Mouse (Mus musculus): Measurements from ENCODE around the gene Nhej1. TPM values are rescaled to one million over a fixed set of nuclear protein-coding genes. Genes with fewer than 3 reads are reported as not detected.

Gene Nhej1
- total RNA-seq (2015; ENCODE audit: low replicate concordance) (0.77 and 8.2 TPM in 2 replicates), total RNA-seq (2017; ENCODE audit: low replicate concordance) (4.0 and 10.0 TPM in 2 replicates)

DNA sequence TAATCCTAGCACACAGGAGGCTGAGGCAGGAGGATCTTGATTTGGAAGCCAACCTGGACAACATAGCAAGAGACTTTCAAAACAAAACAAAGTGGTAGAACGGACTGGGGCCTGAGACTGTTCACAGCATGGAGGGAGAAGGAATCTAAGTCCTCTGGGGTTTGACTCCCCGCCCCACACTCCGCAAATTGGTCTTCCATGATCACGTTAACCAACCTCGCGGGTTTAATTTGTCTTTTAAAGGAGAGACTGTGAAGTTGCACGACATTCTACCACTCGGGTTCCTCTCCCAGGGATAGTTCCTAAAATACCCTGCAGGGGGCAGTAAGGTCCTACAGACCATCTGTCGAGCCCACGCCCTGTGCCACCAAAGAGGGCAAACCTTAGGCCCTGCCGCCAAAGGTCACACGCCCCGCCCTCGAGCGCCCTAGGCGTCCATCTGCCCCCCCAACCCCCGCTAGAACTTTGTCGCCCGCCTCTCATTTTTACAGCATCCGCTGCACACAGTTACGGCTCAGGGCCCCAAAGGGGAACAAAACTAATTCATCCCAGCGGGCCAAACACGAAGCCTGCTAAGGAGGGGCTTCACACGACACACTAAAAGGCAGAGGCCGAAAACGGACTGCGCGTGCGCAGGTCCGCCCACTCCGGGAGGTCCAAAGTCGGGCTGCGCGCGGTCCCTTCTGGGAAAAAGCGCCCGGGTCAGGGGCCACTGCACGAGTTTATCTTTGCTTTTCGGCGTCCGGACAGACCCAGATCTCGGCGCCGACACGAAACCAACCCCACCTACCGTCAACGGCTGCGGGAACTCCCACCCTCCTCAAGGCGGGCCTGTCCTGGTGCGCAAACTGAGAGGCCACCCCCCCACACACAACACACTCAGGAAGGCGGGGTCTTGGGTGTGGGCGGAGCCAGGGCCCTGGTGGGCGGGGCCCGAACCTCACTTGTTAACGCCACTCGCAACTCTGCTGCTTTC lies at the start of gene Nhej1:
Gene Nhej1, minus strand, starts transcription at position 855 of the 976 bp plus-strand sequence.
- ATAC-seq (replicated peaks; ENCODE audit: low FRiP score, poor library complexity, severe bottlenecking) = peak; percentile 90

DNA sequence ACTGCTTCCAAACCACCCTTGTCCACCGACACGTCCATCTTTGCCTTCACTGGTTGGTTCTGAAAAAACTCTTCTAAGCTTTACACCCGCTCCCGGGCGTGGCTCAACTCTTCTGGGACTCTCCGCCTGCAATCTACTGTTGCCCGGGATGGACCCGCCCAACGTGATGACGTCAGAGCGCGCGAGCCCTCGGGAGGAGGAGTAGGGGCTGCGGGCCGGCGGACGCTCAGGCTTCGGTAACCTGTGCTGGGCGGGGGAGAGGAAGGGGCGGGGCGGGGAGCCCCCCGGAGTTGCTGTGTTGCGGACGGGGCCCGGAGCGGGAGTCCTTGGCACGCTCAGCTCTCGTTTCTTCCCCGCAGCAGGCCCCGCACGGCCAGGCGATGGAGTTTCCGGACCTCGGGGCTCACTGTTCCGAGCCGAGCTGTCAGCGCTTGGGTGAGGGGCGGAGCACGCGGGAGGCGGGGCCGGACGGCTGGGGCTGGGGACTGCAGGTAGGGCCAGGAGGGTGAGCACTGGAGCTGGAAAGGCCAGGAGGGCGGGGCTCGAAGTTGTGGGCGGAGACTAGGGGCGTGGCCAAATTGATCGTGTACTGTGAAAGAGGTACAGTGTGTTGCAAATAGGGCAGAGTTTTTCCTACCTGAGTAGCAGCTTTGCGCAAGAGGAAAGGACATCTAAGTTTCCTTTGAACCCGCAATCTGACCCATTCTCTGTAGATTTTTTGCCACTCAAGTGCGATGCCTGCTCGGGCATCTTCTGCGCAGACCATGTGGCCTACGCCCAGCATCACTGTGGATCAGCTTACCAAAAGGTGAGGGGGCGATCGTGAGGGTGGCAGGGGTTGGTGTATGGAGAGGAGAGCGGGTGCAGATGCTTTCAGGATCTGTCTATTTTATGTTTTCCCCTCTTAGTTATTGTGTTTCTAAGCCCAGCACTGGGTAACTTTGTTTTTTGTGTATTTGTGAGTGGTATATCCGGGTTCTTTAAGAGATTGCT lies 43.8 kb upstream of the Nhej1 start, which contains the start of gene Zfand2b:
Gene Zfand2b, plus strand, starts transcription at position 175 of the 993 bp plus-strand sequence.
- peak; percentile 91 for ATAC-seq (replicated peaks; ENCODE audit: low FRiP score, poor library complexity, severe bottlenecking)

DNA sequence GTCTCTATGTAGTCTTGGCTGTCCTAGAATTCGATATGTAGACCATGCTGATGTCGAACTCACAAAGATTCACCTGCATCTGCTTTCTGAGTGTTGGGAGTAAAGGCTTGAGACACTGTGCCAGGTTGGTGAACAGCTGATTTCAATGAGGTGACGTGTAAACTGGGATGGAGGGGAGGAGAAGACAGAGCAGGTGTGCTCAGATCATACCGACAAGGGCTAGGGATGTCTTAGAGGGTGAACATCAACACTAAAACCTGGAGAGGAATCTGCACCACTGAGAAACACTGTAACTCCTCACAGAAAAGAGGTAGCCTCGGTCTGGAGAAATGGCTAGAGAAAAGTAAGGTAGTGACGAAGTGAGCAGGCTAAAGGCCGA lies 43.1 kb upstream of the Nhej1 start:
- ATAC-seq (replicated peaks; ENCODE audit: low FRiP score, poor library complexity, severe bottlenecking) = peak; percentile 50

DNA sequence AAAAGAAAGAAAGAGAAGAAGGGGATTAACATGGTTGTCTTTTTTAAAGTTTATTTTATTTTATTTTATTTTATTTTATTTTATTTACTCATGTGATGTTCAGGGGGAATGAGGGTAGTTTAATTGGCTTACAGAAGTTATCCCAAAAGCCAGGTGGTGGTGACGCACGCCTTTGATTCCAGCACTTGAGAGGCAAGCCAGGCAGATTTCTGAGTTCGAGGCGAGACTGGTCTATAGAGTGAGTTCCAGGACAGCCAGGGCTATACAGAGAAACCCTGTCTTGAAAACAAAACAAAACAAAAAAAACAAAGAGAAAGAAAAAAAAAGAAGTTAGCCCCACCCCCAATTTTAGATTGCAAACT lies 35.2 kb upstream of the Nhej1 start:
- ATAC-seq (replicated peaks; ENCODE audit: low FRiP score, poor library complexity, severe bottlenecking) = no peak

DNA sequence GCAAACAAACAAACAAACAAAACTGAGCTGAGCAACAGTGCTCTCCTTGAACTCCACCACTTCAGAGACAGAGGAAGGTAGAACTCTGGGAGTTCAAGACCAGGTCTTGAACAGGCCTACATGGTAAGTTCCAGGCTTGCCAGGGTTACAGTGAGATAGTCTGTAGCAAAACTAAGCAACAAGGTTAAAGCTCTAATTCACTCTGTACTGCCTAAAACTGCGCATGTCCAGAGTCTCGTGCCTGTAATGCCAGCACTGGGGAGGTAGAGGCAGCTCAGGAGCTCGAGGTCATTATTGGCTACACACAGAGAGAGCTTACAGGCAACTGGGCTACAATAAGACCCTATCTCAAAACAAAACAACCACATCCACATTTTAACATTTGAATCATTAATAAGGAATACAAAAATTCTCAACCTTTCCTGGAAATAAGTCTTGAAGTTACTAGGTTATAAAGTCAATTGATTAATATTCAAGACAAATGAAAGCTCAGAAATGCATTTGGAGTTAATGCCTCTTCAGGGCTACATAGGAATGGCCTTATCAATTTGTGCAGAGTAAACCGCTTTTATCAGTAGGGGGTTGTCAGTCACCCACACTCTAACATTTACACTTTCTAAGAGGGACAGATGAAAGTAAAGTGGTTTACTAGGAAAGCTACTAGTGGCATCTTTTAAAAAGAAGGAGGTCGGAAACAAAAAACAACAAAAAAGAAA lies 34.7 kb upstream of the Nhej1 start:
- ATAC-seq (replicated peaks; ENCODE audit: low FRiP score, poor library complexity, severe bottlenecking) = peak; percentile 83

DNA sequence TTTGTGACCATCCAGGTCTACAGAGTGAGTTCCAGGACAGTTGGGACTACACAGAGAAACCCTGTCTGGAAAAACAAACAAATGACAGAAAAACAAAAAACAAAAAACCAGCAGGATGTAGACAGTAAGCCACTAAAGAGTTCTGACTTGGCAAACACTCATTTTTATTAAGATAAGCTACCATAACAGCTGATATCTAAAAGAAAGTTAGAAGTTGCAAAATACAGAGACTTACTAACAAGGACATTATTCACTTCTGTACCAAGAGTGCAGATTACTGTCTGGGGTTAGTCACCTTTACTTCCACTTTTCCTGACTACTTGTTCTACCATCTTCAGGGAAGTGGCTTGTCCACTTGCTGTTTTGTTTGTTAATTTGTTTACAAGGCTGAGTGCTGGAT lies 34.0 kb upstream of the Nhej1 start:
- peak; percentile 36 for ATAC-seq (replicated peaks; ENCODE audit: low FRiP score, poor library complexity, severe bottlenecking)

DNA sequence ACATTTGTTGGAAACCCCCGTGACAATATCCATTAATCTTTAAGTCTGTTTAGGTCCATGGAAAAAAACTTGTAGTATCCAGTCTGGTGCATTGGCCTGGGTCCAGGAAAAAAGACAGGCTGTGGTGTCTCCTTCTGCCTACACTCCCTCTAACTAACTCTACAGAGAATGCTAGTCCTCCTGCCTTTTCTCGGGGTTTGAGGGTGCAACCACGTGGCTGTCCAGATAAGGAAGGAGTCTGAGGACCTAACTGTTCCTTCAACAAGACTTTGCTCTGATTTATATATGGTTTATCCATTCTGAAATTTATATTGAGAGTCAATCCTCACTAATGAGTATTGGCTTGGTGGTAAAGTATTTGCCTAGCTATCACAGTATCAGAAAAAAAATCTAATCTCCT lies 30.8 kb upstream of the Nhej1 start:
- no peak for ATAC-seq (replicated peaks; ENCODE audit: low FRiP score, poor library complexity, severe bottlenecking)

DNA sequence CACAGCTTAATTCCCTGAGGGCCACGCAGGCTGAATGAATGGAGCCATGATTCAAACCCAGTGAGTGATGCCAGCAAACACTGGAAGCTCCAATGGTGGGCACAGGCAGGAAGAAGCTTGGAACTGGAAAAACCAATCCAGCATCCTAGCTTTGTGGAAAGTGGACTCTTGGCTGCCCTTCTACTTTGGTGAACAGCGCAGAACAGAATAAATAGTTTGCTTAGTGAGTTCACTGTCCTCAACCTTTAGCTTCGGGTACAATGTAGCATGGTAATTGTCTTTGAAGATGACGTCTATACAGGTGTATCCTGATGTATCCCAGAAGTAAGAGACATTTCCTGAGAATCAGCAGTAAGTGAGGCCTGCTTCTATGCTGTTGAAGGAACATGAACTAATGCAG lies 23.7 kb upstream of the Nhej1 start:
- ATAC-seq (replicated peaks; ENCODE audit: low FRiP score, poor library complexity, severe bottlenecking) = no peak

DNA sequence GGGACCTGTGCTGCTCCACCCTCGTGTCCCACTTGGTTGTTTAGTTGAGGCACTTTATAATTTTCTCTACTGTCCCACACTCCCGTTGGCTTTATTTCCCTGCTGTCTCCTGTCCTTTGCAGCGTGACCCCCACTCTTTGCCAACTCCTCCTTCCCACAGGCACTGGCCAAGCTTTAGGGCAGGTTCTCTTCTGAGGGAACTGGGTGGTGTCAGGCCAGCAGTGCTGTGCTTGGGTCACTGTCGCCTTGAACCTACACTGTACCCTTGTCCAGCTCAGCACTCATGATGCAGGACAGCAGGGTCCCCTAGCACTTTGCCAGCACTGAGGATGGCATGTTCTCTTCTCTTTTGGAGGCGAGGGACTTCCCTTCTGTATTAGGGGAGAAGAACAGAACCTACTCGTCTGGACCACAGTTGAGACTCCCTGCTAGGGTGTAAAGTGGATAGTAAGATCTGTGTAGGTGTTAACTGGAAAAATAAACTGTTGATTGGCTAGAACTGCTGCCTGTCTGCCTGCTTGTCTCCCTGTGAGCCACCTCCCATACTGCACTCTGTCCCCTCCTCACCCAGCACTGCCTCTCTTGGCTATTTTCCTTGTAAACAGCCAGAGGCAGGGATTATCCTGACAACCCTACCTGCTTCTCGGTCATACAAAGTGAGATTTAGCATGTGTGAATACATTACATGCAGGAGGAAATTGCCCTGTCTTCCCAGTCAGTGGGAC lies 22.6 kb upstream of the Nhej1 start:
- ATAC-seq (replicated peaks; ENCODE audit: low FRiP score, poor library complexity, severe bottlenecking) = no peak

DNA sequence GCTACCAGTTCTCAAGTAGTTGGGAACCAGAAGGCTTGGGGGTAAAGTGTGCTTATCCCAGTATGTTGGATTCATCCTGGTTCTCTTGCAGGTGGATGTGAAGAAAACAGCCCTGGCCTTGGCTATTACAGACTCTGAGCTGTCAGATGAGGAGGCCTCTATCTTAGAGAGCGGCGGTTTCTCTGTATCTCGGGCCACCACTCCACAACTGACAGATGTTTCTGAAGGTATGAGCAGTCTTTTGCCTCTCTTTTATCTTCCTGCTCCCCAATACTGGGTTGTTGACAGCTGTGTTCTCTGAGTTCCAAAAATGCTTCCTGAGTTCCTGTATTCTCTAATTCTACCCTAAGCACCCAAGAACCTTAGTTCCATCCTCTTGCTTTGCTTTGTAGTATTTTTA lies 20.6 kb upstream of the Nhej1 start:
- ATAC-seq (replicated peaks; ENCODE audit: low FRiP score, poor library complexity, severe bottlenecking) = 0 out of 2 replicates have a peak, but pooled peaks have one; percentile 11

DNA sequence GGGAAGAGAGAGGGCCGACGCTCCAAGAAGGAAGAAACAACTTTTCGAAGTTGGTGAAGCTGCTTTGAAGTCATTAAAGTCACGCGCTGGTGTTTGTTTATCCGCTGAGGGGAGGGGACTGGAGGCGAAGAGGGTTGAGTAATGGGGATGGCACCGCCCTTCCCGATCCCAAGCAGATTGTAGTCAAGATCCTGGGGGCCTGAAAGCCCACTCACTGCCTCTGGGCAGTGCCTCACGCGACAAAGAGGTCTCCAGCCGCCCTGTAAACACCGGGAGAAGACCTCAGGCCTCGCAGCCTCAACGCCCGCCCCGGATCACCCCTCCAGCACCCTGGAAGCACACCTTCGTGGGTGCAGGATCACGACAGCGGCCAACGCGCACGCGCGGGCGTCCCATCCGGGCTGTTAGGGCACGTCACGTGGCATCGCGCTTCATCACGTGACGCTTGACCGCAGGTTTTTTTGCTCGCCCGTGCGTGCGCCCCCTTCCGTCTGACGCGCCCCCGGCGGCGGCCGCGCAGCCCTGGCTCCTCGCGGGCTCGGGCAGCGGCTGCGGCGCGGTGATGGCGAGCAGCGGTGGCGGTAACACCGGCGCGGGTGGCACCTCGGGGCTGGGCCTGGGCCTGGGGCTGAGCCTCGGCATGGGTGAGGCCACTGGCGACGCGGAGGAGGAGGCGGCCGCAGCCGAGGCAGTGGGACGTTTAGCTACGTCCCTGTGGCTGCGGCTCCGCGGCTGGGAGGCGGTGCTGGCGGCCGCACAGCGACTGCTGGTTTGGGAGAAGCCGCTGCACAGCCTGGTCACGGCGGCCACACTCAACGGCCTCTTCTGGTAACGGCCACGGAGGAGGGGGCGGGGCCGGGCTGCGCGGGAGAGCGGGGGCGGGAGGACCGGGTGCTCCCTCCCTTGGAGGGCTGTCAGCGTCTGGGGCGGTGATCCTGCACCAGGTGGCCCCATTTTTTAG lies 17.6 kb upstream of the Nhej1 start, which contains the start of the genes Cnppd1 and Retreg2:
Gene Cnppd1, minus strand, starts transcription at position 411 of the 961 bp plus-strand sequence.
Gene Retreg2, plus strand, starts transcription at position 478 of the 961 bp plus-strand sequence.
- peak; percentile 71 for ATAC-seq (replicated peaks; ENCODE audit: low FRiP score, poor library complexity, severe bottlenecking)

DNA sequence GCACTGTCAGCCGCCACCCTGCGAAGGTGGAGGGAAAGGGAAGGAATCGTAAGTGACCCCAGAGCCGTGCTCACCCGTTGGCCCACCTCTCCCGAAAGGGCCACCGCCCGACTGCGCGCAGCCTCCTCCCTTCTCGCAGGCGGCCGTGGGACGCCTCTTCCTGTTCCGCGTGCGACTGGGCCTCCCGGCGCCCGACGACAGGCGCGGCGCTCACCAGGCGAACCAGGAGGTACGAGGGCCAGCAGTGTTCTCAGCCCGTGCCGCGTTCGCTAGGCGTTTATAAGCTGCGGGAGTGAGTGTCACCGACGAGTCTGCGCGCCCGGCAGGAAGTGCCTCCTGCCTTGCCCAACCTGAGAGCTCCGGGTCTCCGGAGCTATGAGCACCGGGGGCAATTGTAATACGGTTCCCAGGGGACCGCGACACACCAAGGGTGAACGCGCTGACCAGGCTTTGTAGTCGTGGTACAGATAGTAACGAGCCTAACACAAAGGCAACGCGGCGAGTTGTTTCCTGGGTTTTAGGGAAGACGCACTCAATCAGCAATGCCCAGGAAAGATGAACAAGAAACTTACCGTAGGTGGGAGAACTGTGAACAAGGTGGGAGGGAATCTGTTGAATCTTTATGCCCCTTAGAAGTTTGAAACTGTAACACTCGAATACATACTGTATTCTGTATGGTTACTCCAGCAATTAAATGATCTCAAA lies 16.6 kb upstream of the Nhej1 start:
- ATAC-seq (replicated peaks; ENCODE audit: low FRiP score, poor library complexity, severe bottlenecking) = peak; percentile 54

DNA sequence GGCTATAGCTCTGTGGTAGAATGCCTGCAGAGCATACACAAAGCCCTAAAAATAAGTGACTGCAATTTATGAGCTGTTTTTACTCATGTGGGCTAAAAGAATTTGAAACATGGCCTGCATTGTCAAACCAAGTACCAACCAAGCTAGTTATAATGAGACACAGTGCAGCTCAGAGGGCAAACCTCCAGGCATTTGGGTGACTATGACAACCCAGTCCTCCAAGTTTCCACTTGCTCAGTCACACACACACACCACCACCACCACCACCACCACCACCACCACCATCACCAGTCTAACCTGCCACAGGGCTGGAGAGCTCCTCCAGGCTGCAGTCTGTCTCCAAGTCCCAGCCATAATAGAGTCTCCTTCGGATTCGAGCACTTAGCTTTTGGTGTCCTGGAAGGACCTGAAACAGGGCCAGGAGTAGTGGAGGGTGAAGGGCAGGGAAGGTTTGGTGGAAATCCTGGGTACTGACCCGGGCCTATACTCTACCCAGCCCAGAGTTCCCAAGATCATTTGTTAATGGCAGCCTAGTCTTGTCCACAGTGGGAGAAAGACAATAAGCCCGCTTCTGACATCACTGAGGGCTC lies 15.7 kb upstream of the Nhej1 start:
- no peak for ATAC-seq (replicated peaks; ENCODE audit: low FRiP score, poor library complexity, severe bottlenecking)

DNA sequence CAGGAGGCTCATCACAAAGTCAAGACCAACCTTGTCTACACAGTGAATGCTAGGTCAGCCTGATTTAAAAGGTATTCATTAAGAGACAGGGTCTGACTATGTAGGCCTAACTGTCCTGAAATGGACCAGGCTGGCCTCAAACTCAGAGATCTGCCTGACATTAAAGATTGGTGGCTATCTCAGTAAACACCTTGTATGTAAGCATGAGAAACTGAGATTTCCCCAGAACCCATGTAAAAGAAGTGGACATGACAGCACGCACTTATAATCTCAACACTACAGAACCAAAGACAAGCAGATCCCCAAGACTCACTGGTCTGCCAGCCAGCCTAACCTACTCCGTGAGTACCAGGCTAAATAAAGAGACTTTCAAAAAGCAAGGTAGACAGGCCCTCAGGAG lies 13.4 kb upstream of the Nhej1 start:
- ATAC-seq (replicated peaks; ENCODE audit: low FRiP score, poor library complexity, severe bottlenecking) = no peak

DNA sequence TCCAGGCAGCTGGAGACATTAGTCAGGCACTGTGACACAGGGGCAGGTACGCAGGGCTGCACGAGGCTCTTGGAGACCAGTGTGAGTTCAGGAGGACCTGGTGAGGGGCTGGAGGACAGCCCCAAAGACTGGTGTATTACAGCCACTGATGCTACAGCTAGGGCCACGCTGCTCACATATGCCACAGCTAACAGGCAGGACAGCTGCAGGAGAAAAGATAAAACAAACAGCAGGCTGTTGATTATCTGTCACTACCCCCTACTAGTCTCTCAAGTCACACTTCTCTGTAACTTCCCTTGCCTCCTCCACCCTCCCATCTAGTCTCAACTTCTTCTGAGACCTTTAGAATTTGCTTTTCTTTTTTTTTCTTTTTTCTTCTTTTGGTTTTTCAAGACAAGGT lies 11.7 kb upstream of the Nhej1 start:
- ATAC-seq (replicated peaks; ENCODE audit: low FRiP score, poor library complexity, severe bottlenecking) = peak; percentile 82

DNA sequence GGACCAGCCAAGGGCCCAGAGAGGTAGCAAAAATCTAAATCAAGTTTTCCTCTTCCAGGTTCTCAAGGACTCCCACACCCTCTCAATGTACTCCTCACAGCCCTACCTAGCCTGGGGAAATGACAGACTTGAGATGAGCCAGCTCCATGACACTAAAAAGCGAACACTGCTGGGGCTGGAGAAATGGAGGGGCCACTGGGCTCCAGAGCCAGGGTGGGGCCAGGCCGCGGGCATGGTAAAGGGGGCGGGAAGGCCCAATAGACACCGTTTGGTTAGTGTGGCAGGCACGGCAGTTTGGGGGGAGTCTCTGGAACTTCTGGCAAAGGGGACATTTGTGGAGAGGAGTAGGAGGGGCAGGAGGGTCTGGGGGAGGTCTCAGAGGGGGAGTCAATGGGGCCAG lies 11.3 kb upstream of the Nhej1 start:
- ATAC-seq (replicated peaks; ENCODE audit: low FRiP score, poor library complexity, severe bottlenecking) = peak; percentile 28; the same call in 1 of the 2 replicates

All from erythroblast, adult 5-6 weeks (primary cell).